Mouse (Mus musculus) CH12.LX (cell line): ENCODE results near the gene Dnmbp. TPM values are rescaled to one million over a fixed set of nuclear protein-coding genes. Genes with fewer than 3 reads are reported as not detected.

Source experiments
- DNase-seq: peaks from one replicate; pipeline ENCODE4 v3.0.0-alpha.2; 2013; ENCODE audit errors: extremely low read depth
- H3K27ac ChIP-seq: 2 replicates; pipeline ENCODE4 v1.5.1; 2012; ENCODE audit warnings: low read depth, mild to moderate bottlenecking, control low read depth, moderate library complexity; ENCODE audit not compliant: insufficient read depth
- H3K27me3 ChIP-seq: replicated peaks from 2 replicates; pipeline ENCODE3; 2012; ENCODE audit warnings: inconsistent platforms
- H3K36me3 ChIP-seq, 2 experiments: replicated peaks in 1 of 2; 2 replicates each; pipeline versions ENCODE3 to v1.6.1; 2012; ENCODE audit warnings: inconsistent platforms in 1 of 2, low read length in 1 of 2, mild to moderate bottlenecking in 1 of 2, mixed read lengths in 1 of 2, moderate library complexity in 1 of 2; ENCODE audit not compliant: control insufficient read depth in 1 of 2, insufficient read depth in 1 of 2
- H3K4me1 ChIP-seq, 2 experiments: 2 replicates each; pipeline ENCODE4 v1.6.1; 2012; ENCODE audit warnings: inconsistent platforms in 1 of 2, moderate library complexity in 1 of 2; ENCODE audit not compliant: insufficient read depth in 2 of 2, control insufficient read depth in 1 of 2
- H3K4me2 ChIP-seq: 2 replicates; pipeline ENCODE4 v1.6.1; 2012; ENCODE audit warnings: low read depth, mild to moderate bottlenecking, control low read depth; ENCODE audit not compliant: poor library complexity, insufficient read depth, severe bottlenecking
- H3K4me3 ChIP-seq, 3 experiments: fragments of 150-350 bp in 1 of 3; sonication (generic) in 1 of 3; replicated peaks in 1 of 3; 2 replicates each; pipeline versions ENCODE3 to v1.5.1; 2011 to 2012; ENCODE audit warnings: low read depth in 2 of 3, low read length in 2 of 3, mild to moderate bottlenecking in 2 of 3, moderate library complexity in 2 of 3, control low read depth in 1 of 3, improper control_type of control experiment in 1 of 3, inconsistent platforms in 1 of 3, mixed read lengths in 1 of 3; ENCODE audit not compliant: poor library complexity in 1 of 3
- H3K79me2 ChIP-seq: replicated peaks from 2 replicates; pipeline ENCODE4 v1.6.1; 2012; ENCODE audit warnings: mild to moderate bottlenecking, moderate library complexity; ENCODE audit not compliant: control insufficient read depth, poor library complexity, insufficient read depth, severe bottlenecking; ENCODE audit errors: extremely low read depth
- H3K9ac ChIP-seq: 2 replicates; pipeline ENCODE4 v1.6.1; 2012; ENCODE audit warnings: low read depth, mild to moderate bottlenecking, control low read depth, moderate library complexity; ENCODE audit not compliant: insufficient read depth
- H3K9me3 ChIP-seq: replicated peaks from 2 replicates; pipeline ENCODE3; 2012; ENCODE audit warnings: low read length, inconsistent platforms, mixed read lengths
- BHLHE40 ChIP-seq: IDR thresholded peaks from 2 replicates; pipeline ENCODE4 v1.6.1; 2011; ENCODE audit warnings: mild to moderate bottlenecking, low read depth, low read length, improper control_type of control experiment
- E2F4 ChIP-seq: IDR thresholded peaks from 2 replicates; pipeline ENCODE4 v1.6.1; 2011; ENCODE audit warnings: low read depth, low read length, improper control_type of control experiment; ENCODE audit not compliant: insufficient replicate concordance
- ELF1 ChIP-seq: IDR thresholded peaks from 2 replicates; pipeline ENCODE4 v1.6.1; 2014; ENCODE audit warnings: low read depth, mild to moderate bottlenecking, inconsistent platforms, low read length, improper control_type of control experiment
- EP300 ChIP-seq: IDR thresholded peaks from 2 replicates; pipeline ENCODE4 v1.6.1; 2011; ENCODE audit warnings: low read length, improper control_type of control experiment
- ETS1 ChIP-seq: conservative IDR thresholded peaks from 2 replicates; pipeline ENCODE4 v1.6.1; 2012; ENCODE audit warnings: low read depth, mild to moderate bottlenecking, inconsistent platforms, low read length, improper control_type of control experiment, moderate library complexity
- HCFC1 ChIP-seq: IDR thresholded peaks from 2 replicates; pipeline ENCODE4 v1.6.1; 2012; ENCODE audit warnings: low read depth, mild to moderate bottlenecking, inconsistent platforms, low read length, improper control_type of control experiment
- IRF4 ChIP-seq: IDR thresholded peaks from 2 replicates; pipeline ENCODE4 v1.6.1; 2014; ENCODE audit warnings: low read depth, mild to moderate bottlenecking, inconsistent platforms, low read length, improper control_type of control experiment
- JUND ChIP-seq: conservative IDR thresholded peaks from 2 replicates; pipeline ENCODE4 v1.6.1; 2011; ENCODE audit warnings: low read depth, low read length, improper control_type of control experiment
- MAZ ChIP-seq: IDR thresholded peaks from 2 replicates; pipeline ENCODE4 v1.6.1; 2012; ENCODE audit warnings: low read depth, mild to moderate bottlenecking, inconsistent platforms, low read length, improper control_type of control experiment, moderate library complexity
- MEF2A ChIP-seq: IDR thresholded peaks from 2 replicates; pipeline ENCODE4 v1.6.1; 2014; ENCODE audit warnings: low read depth, mild to moderate bottlenecking, inconsistent platforms, low read length, improper control_type of control experiment, borderline replicate concordance
- MXI1 ChIP-seq: IDR thresholded peaks from 2 replicates; pipeline ENCODE4 v1.6.1; 2011; ENCODE audit warnings: mild to moderate bottlenecking, low read depth, low read length, improper control_type of control experiment
- NRF1 ChIP-seq: IDR thresholded peaks from 2 replicates; pipeline ENCODE4 v1.6.1; 2014; ENCODE audit warnings: low read depth, mild to moderate bottlenecking, inconsistent platforms, low read length, improper control_type of control experiment, moderate library complexity
- POLR2A ChIP-seq: IDR thresholded peaks from 2 replicates; pipeline ENCODE4 v1.6.1; 2011; ENCODE audit warnings: low read depth, mild to moderate bottlenecking, improper control_type of control experiment, low read length
- RAD21 ChIP-seq: IDR thresholded peaks from 2 replicates; pipeline ENCODE4 v1.6.1; 2011; ENCODE audit warnings: low read depth, mild to moderate bottlenecking, low read length, improper control_type of control experiment, moderate library complexity
- RCOR1 ChIP-seq: conservative IDR thresholded peaks from 2 replicates; pipeline ENCODE4 v1.6.1; 2012; ENCODE audit warnings: low read depth, mild to moderate bottlenecking, inconsistent platforms, low read length, improper control_type of control experiment
- SIN3A ChIP-seq: IDR thresholded peaks from 2 replicates; pipeline ENCODE4 v1.6.1; 2012; ENCODE audit warnings: low read length, improper control_type of control experiment, inconsistent platforms
- TBP ChIP-seq: conservative IDR thresholded peaks from 2 replicates; pipeline ENCODE4 v1.6.1; 2011; ENCODE audit warnings: low read depth, low read length, improper control_type of control experiment
- USF1 ChIP-seq: IDR thresholded peaks from 2 replicates; pipeline ENCODE4 v1.6.1; 2014; ENCODE audit warnings: low read depth, mild to moderate bottlenecking, inconsistent platforms, low read length, improper control_type of control experiment
- ZKSCAN1 ChIP-seq: IDR thresholded peaks from 2 replicates; pipeline ENCODE4 v1.6.1; 2012; ENCODE audit warnings: low read depth, inconsistent platforms, low read length, improper control_type of control experiment, borderline replicate concordance
- dilution Hi-C: fragments of 300-500 bp; cut with MboI; formaldehyde crosslinking; loops from 2 replicates; pipeline ENCODE4 v1.14.3; 2020; ENCODE audit warnings: low sequenced_read_pairs; ENCODE audit not compliant: extremely low pct_unique_long_range_greater_than_20kb, extremely low pct_ligation_motif_present
- in situ Hi-C: fragments of 300-500 bp; cut with MboI; formaldehyde crosslinking; loops from 3 replicates; pipeline ENCODE4 v1.14.3; 2019; ENCODE audit warnings: low sequenced_read_pairs, low pct_ligation_motif_present, low pct_unique_long_range_greater_than_20kb, mixed read lengths
- polyA plus RNA-seq: library from polyadenylated mRNA; unstranded; fragments of >175 nt; gene quantifications from 2 replicates; pipeline ENCODE4 v1.2.1, GENCODE M21; 2012; ENCODE audit warnings: low read depth; ENCODE audit not compliant: insufficient read length
- total RNA-seq, 2 experiments: library from RNA; depleted of rRNA; stranded (reverse); fragments of 300-350 nt in 1 of 2; fragments of >200 nt in 1 of 2; gene quantifications; 2 replicates each; pipeline ENCODE4 v1.2.3; 2012 to 2014

Gene Dnmbp
- total and polyA plus RNA-seq, 3 experiments: 1.8 to 5.4 (median 2.3) TPM

DNA sequence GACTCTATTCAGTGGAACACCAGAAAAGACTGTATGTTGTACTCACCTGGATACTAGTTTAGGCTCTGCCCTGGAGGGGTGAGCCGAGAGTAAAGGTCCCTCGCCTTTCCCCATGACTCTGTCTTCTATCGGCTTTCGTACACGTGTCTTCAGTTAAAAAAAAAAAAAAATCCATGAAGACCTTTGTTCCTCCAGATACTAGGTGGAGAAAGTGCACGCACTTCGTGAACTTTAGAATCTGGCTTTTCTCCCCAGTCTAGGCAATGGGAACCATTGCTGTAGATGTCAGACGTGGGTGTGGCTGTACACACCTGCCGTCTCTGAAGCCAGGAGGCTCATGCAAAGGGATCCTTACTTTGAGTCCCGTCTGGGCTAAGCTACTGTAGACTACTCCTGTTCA is 126.7 kb downstream of the Dnmbp start:
- dilution Hi-C loops: no loop called here
- no peaks in the 10 kb centered on the region for H3K36me3 ChIP-seq

GRCm38 (mm10) chr19:43811419-43811818 is 128.6 kb downstream of the Dnmbp start:
- dilution Hi-C loops: no loop called here
- no peaks in the 10 kb centered on the region for H3K36me3 ChIP-seq
- no peak overlapping the region for H3K27ac ChIP-seq
- H3K9me3 ChIP-seq: no peaks in the 10 kb centered on the region
- no peak overlapping the region for H3K9ac ChIP-seq
- H3K4me3 ChIP-seq: no peak overlapping the region
- DNase-seq: no peak
- no peak for TF ChIP-seq EP300
- in situ Hi-C loops: no loop called here
- no peak overlapping the region for H3K4me2 ChIP-seq
- peaks cover 8 to 10% of the 10 kb centered on the region in 2 experiments for H3K4me1 ChIP-seq
- H3K27me3 ChIP-seq: no peaks in the 10 kb centered on the region
- H3K79me2 ChIP-seq: no peaks in the 10 kb centered on the region

More for the DNA sequence above, 126.7 kb downstream of the Dnmbp start:
- TF ChIP-seq ELF1 (no peak), ETS1 (no peak), IRF4 (no peak), SIN3A (no peak), RAD21 (no peak), RCOR1 (no peak), ZKSCAN1 (no peak), MXI1 (no peak), USF1 (no peak), POLR2A (no peak), EP300 (no peak), HCFC1 (no peak), JUND (no peak), BHLHE40 (no peak), NRF1 (no peak), MEF2A (no peak), E2F4 (no peak), TBP (no peak), MAZ (no peak)
- TF ChIP-seq, all 38 proteins: peak for 0
- H3K4me2 ChIP-seq: no peak overlapping the region
- H3K9ac ChIP-seq: no peak overlapping the region
- no peak overlapping the region for H3K4me3 ChIP-seq
- in situ Hi-C loops: no loop called here
- H3K9me3 ChIP-seq: no peaks in the 10 kb centered on the region
- H3K4me1 ChIP-seq: peaks cover 9 to 10% of the 10 kb centered on the region in 2 experiments
- DNase-seq: no peak
- no peaks in the 10 kb centered on the region for H3K27me3 ChIP-seq
- H3K79me2 ChIP-seq: no peaks in the 10 kb centered on the region
- no peak overlapping the region for H3K27ac ChIP-seq
